Mouse (Mus musculus): ENCODE measurements around the gene Gm17509.

- no peak for TF ChIP-seq TAL1 (IDR thresholded peaks at IDR 0.05; ENCODE audit: low read length)
- no peak for TF ChIP-seq GATA1 (IDR thresholded peaks at IDR 0.05; ENCODE audit: low read length)
Observed at GRCm38 (mm10) chr13:117215481-117215880, 5.4 kb downstream of the Gm17509 start.
